Mouse (Mus musculus) left cerebral cortex, adult 11 months (tissue): ENCODE results near the gene Mctp2.
A peak's percentile ranks its signal among the peaks of the same experiment; 100 is the strongest.

Source experiments
- DNase-seq: peaks from one replicate; pipeline ENCODE4 v3.0.0; 2022; ENCODE audit warnings: low spot score

Gene Mctp2

DNA sequence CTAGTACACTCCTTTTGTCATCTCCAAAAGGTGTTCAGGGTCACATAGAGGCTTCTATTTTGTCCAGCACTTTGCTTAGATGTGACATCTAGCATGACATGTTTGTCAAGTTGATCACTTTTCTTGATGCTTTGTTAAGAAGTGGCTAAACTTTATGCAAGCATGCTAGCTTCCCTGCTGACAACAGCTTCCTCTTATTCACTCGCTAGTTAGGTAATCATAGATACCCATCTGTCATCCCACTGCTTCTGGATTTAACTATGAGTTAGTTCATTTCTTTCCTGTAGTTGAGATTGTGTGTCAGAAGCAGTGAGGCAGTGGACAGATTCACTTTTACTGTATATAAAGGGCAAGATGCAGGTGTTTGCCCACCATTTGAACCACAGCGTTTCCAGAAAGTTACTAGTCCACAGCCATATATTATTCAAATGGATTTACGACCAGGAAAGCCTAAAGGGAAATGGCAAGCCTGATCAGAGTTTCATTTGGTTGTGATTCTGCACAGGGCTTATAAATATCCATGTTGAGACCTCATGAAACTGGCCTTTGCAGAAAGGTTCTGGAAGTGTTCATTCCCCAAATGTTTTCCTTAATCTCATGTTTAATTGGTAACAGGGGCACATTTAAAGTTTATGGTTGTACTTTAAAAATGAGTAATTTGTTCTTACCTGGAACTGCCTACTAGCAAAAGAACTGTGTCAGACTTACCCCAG, 216.8 kb downstream of the Mctp2 start:
- no peak for DNase-seq

DNA sequence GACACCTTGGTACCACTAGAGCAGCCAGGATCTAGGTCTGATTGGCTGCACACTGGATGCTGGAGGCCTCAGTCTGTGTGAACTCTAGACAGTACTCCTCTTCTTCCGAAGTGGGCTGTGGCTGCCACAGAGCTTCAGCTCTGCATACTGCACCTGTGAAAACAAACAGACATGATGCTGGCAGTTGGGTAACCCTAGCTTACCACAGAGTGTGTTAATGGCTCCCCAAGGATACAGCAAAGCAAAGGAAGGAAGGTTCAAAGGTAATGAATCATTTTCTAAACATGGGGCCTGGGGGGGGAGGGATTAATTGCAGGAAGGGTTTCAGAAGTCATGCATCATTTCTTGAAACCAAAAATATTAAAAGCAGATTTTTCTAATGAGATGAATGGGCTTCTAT, 225.7 kb downstream of the Mctp2 start:
- no peak for DNase-seq

DNA sequence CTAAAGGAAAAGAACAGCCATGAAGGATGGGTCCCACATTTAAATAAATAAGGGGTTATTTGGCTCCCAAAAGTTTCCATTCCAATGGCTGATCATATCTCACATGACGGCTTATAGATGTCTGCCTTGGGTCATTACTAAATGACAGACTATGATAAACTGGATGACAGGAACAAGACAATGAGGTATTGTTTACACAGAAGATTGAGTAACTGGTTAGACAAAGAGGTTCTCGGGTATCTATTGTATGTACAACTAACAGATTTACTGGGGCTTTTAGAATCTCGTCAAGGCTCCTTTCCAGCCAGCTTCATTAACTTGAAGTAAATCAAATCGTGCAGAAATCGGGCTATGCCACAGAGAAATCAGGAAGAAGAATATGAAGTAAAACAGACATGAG, 227.5 kb downstream of the Mctp2 start:
- DNase-seq, result no peak

DNA sequence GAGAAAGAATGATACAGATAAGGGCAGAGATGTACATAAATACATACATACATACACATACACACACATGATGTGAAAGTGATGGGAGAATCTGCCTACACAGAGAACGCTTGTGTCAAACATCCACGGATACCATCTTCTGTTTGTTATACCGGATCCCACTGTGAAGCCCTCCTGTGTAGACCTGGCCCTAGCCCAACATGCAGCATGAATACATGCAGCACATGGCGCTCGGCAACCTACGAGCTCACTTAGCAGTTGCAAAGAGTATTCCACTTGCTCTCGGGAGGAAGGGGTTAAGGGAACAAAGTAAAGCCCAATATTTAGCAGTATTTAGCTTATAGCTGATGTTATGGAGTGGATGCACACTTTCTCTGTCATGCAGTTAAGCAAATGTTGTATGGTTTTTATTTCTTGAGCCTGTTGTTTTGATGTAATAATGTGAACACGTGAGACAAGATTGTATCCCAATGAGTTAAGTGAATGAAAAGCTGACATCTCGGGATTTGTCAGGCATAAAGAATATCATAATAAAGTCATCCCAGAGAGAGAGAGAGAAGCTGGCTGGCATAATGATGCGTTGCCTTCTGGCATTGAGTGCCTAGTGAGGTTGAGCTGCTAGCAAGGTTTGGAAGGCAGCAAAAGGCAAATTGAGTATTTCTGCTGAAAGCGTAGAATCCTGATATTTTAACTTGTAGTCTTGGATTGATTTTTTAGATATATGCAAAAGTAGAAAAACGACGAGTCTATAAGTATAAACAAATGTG, 234.8 kb downstream of the Mctp2 start:
- DNase-seq, result no peak

DNA sequence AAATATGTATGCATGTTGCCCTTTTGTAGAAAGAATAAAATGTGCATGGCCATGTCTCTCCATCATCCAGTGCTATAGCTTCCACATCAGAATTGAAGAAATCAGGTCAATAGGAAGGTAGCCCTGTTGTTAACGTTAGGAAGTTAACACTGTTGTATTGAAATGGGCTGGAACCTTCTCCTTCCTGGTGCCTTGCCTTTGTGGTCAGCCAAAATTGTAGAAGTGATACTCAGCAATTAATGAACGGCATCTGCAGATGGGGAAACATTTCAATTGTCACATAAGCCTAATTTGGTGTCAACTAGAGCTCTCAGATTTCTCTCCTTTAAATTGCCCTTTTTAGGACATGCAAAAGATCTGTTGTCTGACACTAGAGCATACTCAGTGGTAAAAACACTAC, 238.0 kb downstream of the Mctp2 start:
- DNase-seq, result no peak

DNA sequence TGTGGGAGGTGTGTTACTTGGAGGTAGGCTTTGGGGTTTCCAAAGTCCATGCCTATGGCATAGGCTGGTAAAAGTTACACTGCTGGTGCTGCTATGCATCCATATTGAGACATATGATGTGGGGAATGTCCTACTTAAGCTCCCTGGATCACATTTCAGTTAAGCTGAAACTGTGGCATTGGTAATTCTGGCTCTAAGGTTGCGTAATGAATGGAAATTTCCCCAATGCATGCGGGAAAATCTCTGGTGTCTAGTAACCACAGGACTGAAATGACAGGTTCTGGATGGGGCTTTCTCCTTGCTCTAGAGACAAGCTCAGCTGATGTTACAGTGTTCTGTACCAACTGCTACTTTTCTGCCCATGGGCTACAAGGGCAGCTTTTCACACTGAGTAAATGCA, 240.1 kb downstream of the Mctp2 start:
- no peak for DNase-seq

DNA sequence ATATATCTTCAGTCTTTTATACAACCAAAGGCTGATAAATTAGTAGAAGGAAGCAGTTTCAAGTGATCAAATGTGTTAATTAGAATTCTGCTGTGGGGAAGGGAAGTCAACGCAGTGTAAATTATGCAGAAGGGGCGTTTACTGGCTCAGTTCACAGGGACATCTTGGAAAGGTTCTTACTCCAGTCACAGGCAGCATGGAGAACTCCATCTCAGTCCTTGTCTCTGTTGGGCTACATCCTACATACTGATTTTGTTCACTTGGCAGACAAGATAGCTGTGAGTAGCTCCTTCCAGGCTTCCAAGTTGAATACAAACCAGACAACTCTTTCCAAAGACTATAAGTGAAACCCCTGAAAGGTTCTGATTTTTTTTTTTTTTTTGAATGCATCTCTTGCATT, 254.6 kb downstream of the Mctp2 start:
- no peak for DNase-seq

DNA sequence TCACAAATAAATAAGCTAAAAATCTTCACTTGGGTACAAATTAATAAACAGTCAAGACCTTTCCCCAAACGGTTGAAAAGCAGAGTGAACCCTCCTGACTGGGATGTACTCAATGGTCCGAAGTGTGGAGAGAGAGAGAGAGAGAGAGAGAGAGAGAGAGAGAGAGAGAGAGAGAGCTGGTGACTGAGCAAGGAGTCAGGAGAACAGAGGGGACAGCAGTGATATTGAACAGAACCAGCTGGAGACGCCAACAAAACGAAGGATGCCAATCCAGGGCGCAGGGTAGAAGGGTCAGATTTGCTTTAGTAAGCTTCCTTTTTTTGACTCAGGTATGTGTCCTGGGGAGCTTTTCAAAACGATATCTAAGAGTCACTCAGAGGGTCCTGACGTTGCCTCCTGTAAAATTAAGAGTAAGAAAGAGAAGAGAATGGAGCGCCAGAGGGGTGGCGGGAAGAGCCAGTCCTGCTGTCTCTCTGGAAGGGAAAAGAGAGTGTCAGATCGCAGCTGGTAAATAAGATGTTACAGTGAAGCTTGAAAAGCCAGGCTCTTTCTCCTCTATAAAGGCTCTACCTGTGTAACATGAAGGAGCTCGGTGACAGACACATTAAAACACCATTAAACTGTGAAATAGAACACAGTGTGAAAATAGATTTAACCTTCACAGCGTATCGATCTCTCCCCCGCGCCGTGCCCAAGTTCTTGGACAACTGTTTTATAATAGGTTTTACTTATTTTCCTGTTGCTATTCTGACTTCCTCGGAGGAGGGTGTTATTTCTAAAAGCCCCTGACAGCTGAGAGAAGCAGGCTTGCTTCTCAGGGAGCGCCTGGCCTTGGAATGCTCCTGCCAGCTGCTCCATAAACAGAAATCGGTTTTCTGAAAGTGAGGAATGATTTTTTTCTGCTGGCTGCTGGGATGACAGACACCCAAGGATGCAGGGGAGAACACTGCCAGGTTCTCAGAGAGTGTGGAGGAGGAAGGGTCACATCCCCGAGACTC, 258.5 kb downstream of the Mctp2 start:
- peak; percentile 2 for DNase-seq
